Mouse (Mus musculus): ENCODE measurements around the gene Dctn3. TPM values are rescaled to one million over a fixed set of nuclear protein-coding genes. Genes with fewer than 3 reads are reported as not detected.
A peak's percentile ranks its signal among the peaks of the same experiment; 100 is the strongest.
"Not testable (repeated sequence)": the region's sequence is repeated elsewhere in the genome, so short reads cannot be mapped to it uniquely, and the experiment has no call there.

Gene Dctn3
- total RNA-seq, 2 experiments from 2014 or later, result 44.3 to 57.6 TPM

- no peak for DNase-seq
Measured at GRCm38 (mm10) chr4:41738256-41738603, 15.3 kb upstream of the Dctn3 start.

GRCm38 (mm10) chr4:41737602-41738255, 14.8 kb upstream of the Dctn3 start:
- DNase-seq, result peak; percentile 68

GRCm38 (mm10) chr4:41731052-41731765, 8.2 kb upstream of the Dctn3 start, which contains the start of gene Arid3c:
Gene Arid3c, minus strand, starts transcription at chr4:41731142.
- DNase-seq, result no peak

- no peak for DNase-seq
Measured at GRCm38 (mm10) chr4:41726826-41727621, 4.1 kb upstream of the Dctn3 start.

- no peak for DNase-seq
Measured at GRCm38 (mm10) chr4:41716834-41717233, 6.1 kb downstream of the Dctn3 start.

DNA sequence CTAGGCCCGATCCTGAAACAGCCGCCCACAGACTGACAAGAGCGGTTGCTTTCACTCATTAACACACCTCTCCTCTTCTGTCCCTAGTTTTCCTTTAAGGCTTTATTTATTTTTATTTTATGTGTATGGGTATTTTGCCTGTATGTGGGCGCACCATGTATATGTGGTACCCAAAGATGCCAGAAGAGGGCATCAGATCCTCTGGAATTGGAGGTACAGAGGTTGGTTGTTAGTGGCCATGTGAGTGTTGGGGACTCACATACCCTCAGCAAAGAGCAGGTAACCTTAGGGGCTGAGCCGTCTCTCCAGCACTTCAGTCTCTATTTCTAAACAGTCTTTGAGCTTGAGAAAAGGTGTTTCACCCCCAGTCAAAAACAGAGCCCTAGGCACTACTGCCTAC, 7.4 kb downstream of the Dctn3 start:
- DNase-seq, result no peak

GRCm38 (mm10) chr4:41715082-41715481, 7.9 kb downstream of the Dctn3 start:
- DNase-seq, result no peak

DNA sequence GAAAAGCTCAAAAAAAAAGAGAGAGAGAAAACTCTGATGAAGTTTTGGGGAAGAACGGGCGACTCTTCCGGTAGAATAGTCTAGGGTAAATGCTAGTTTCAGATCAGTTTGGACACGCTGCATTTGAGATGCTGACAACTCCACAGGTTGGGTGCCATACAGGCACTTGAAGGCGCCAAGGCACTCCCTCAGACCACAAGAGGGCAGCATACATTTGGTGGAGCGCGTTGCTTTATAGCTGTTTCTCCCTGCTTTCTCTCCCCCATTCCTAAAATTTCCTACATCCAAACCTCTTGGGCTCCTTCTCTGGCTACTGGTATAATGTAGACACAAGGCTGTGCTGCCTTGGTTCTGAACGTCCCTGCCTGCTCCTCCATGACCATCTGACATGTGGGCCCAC, 8.7 kb downstream of the Dctn3 start:
- DNase-seq, result peak; percentile 56

- DNase-seq, result peak; percentile 84
Measured at GRCm38 (mm10) chr4:41713197-41714067, 9.5 kb downstream of the Dctn3 start, which contains the start of gene Rpp25l. Gene Rpp25l, minus strand, starts transcription at chr4:41713534.

DNA sequence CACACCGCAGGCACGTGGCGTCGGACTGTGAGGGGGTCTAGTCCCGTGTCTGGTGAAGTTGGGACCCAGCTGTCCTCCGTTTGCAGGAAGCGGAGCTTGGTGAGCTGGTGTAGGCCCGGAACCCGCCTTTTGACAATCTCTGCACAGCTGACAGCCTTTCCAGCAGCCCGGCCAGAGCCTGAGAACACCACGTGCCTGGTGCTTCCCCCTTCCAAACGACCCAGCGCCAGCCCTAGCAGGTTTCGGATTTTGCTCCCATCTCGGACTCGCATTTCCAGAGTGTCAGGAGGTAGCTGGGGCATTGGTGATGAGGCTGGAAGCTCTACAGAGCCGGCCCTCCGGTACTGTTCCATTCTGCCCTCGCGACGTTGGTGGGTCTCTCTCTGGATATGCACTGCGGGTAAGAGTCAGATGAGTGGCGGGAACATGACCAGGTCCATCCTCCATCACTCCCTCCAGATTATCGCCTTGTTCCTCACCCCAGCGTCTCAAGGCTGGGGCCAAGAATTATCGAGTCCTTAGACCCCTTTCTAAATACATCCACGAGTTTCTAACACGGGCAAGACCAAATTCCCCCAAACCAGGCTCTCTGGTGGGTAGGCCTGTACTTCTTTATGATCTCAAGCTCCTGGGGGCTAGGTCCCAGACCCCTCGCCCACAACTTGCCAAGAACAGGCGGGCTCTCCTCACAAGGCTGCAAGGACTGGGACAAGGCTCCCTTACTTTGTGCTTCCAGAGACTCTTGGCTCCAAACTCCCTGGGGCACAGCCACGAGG, 10.4 kb downstream of the Dctn3 start:
- DNase-seq, result peak; percentile 34

DNA sequence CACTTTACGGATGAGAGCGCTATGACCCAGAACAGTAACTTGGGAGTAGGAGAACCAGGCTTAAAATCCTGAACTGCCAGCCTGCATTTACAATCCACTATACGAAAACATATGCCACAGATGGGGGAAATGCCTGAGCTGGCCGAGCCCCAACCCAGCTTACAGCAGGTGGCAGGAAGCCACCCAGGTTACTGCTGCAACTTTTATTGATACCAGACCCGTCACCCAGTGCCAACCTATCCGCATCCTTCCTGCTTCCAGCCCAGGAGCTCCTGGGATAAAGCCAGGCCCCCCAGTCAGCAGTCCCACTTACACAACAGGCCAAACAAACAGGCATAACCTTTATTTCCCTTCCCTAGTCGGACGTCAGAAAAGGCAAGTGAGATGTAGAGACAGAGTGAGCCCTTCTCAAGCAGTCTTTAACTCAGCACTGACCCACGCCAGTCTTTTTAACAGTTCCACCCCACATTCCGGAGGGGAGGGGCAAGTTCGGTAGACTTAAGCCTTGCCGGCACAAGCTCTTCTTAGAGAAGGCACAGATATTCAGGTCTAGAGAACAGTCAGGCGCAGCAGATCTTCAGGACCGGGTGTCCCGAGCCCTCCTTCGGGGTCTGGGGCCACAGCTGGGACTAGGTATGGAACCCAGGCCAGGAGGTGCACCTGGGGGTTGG, 11.1 kb downstream of the Dctn3 start:
- DNase-seq, result no peak

- no peak for DNase-seq
Measured at GRCm38 (mm10) chr4:41710229-41710628, 12.7 kb downstream of the Dctn3 start.

GRCm38 (mm10) chr4:41708192-41708745, 14.7 kb downstream of the Dctn3 start:
- DNase-seq, result no peak

GRCm38 (mm10) chr4:41707011-41707535, 15.9 kb downstream of the Dctn3 start:
- DNase-seq, result peak; percentile 62

DNA sequence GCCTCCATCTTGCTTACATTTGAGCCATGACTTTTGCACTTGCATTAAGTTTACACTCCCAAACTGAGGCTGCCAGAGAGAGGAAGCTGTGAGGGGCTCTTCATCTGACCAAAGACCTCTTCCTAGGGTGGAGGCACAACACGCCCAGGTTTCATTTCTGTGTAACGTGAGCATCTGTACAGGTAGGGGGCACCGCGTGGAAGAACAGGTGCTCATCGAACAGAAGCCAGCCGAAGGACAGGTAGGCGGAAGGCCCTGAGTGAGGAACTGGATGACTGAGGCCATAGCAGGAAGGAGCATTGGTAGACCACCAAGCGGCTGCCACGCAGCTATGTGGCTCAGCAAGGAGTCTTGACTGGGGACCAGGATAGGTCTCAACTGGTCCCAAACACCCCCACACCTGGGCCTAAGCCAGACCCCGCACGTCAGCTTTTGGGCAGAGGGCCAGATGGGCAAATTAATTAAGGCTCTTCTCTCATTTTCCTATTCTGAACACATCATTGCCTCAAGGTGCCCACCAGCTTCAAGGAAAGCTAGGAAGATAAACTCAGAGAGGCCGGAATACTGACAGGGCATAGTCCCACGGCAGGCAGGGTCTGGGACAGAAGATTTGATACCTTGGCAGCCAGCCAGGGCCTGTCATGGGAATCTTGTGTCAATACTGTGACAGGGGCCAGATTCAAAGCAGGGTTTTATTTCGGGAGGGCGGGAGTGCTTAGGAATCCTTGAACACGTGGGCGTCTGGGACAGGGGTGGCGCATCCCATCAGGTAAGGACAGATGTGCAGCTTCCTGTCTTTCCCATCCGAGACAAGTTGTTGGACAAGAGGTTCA, 16.8 kb downstream of the Dctn3 start:
- DNase-seq, result no peak

GRCm38 (mm10) chr4:41704651-41705050, 18.3 kb downstream of the Dctn3 start:
- no peak for DNase-seq

DNA sequence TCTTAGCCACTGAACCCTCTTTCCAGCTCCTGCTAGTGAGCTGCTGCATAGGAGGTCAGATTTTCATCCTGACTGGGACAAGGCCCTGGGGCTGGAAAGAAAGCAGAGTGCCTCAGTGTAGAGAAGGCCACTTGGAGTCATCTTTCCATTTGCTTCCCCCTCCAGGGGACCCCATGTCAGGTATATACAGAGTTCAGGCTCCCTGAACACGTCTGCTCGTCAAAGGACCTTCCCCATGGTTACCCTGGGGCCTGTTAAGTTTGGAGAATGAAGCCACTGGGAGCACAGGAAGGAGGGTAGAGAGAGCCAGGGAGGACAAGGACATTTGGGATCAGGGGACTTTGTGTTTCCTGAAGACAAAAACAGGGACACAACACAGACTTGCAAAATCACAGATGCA, 20.7 kb downstream of the Dctn3 start:
- not testable (repeated sequence) for DNase-seq

DNA sequence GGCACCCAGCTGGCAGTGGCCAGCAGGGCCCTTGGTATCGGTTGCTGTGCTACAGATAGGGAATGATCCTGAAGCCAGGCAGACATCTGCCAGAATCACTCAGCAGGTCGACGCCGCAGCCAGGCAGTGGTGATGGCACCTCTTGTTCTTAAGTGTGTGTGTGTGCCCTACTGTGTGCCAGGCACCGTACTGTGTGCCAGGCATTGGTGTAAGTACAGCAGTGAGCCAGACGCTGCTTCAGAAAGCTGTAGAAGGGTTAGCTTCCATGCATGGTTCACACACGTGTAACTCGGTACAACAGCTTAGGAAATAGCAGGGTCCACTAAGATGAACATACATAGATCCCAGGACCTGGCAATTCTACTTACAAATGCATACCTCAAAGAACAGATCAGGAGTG, 22.7 kb downstream of the Dctn3 start:
- not testable (repeated sequence) for DNase-seq

GRCm38 (mm10) chr4:41699783-41700182, 23.2 kb downstream of the Dctn3 start, which contains the start of gene Il11ra1:
Gene Il11ra1, plus strand, starts transcription at chr4:41699989.
- DNase-seq, result not testable (repeated sequence)

Data from gastrocnemius, postnatal 10 days (tissue).